Mouse (Mus musculus): Measurements from ENCODE around the gene Tmem52. TPM values are rescaled to one million over a fixed set of nuclear protein-coding genes. Genes with fewer than 3 reads are reported as not detected.

Gene Tmem52
- polyA plus RNA-seq, 1 experiment from 2014 or later: 0.34 TPM

GRCm38 (mm10) chr4:155482125-155482480, 13.2 kb downstream of the Tmem52 start:
- H3K27me3 ChIP-seq (replicated peaks; ENCODE audit: control insufficient read depth, insufficient read depth, low read length): no peaks in the 10 kb centered on the region
- peak overlapping the region; percentile 1; the same call in 1 of the 2 replicates for H3K9ac ChIP-seq (ENCODE audit: low read depth, low read length)
- H3K9me3 ChIP-seq (ENCODE audit: control insufficient read depth, low read length): no peaks in the 10 kb centered on the region
- no peak overlapping the region; the same call in 1 of the 2 replicates for H3K27ac ChIP-seq (ENCODE audit: low read depth, low read length)
- no peak for ATAC-seq
- H3K4me2 ChIP-seq (ENCODE audit: low read length): no peak overlapping the region; the same call in 1 of the 2 replicates
- H3K4me1 ChIP-seq (ENCODE audit: control insufficient read depth, insufficient read depth, low read depth, low read length): 0 out of 2 replicates have a peak, but pooled peaks cover 2% of the 10 kb centered on the region
- no peak overlapping the region for H3K4me3 ChIP-seq (ENCODE audit: low read length)
- no peaks in the 10 kb centered on the region for H3K36me3 ChIP-seq (ENCODE audit: control insufficient read depth, insufficient read depth, low read length)
- WGBS: 93% methylated on average over 6 of the region's 6 CpGs

- Histone ChIP-seq H3K9me3 (ENCODE audit: control insufficient read depth, low read length) (no peaks in the 10 kb centered on the region), H3K36me3 (ENCODE audit: control insufficient read depth, insufficient read depth, low read length) (no peaks in the 10 kb centered on the region), H3K9ac (ENCODE audit: low read depth, low read length) (no peak overlapping the region), H3K4me1 (ENCODE audit: control insufficient read depth, insufficient read depth, low read depth, low read length) (0 out of 2 replicates have a peak, but pooled peaks cover 2% of the 10 kb centered on the region), H3K4me2 (ENCODE audit: low read length) (no peak overlapping the region), H3K27ac (ENCODE audit: low read depth, low read length) (no peak overlapping the region), H3K4me3 (ENCODE audit: low read length) (no peak overlapping the region), H3K27me3 (replicated peaks; ENCODE audit: control insufficient read depth, insufficient read depth, low read length) (no peaks in the 10 kb centered on the region)
- WGBS: 70% methylated on average over 8 of the region's 8 CpGs
- ATAC-seq: no peak
These were observed 14.0 kb downstream of the Tmem52 start for GRCm38 (mm10) chr4:155482733-155483540.

GRCm38 (mm10) chr4:155485521-155485920, 16.6 kb downstream of the Tmem52 start:
- Histone ChIP-seq H3K9ac (ENCODE audit: low read depth, low read length) (no peak overlapping the region), H3K4me2 (ENCODE audit: low read length) (no peak overlapping the region), H3K4me1 (ENCODE audit: control insufficient read depth, insufficient read depth, low read depth, low read length) (peaks cover 14% of the 10 kb centered on the region), H3K27ac (ENCODE audit: low read depth, low read length) (no peak overlapping the region), H3K4me3 (ENCODE audit: low read length) (no peak overlapping the region), H3K36me3 (ENCODE audit: control insufficient read depth, insufficient read depth, low read length) (no peaks in the 10 kb centered on the region), H3K27me3 (replicated peaks; ENCODE audit: control insufficient read depth, insufficient read depth, low read length) (no peaks in the 10 kb centered on the region), H3K9me3 (ENCODE audit: control insufficient read depth, low read length) (no peaks in the 10 kb centered on the region)
- whole genome bisulfite sequencing: 84% methylated on average over 3 of the region's 3 CpGs
- ATAC-seq: no peak

GRCm38 (mm10) chr4:155487746-155488145, 18.8 kb downstream of the Tmem52 start:
- H3K4me3 ChIP-seq (ENCODE audit: low read length): no peak overlapping the region
- 47% methylated on average over 3 of the region's 3 CpGs for WGBS
- H3K27me3 ChIP-seq (replicated peaks; ENCODE audit: control insufficient read depth, insufficient read depth, low read length): no peaks in the 10 kb centered on the region
- H3K9me3 ChIP-seq (ENCODE audit: control insufficient read depth, low read length): no peaks in the 10 kb centered on the region
- no peak overlapping the region for H3K9ac ChIP-seq (ENCODE audit: low read depth, low read length)
- H3K27ac ChIP-seq (ENCODE audit: low read depth, low read length): 0 out of 2 replicates have a peak overlapping the region, but pooled peaks have one; percentile 34
- no peaks in the 10 kb centered on the region for H3K36me3 ChIP-seq (ENCODE audit: control insufficient read depth, insufficient read depth, low read length)
- ATAC-seq: no peak
- H3K4me2 ChIP-seq (ENCODE audit: low read length): no peak overlapping the region
- H3K4me1 ChIP-seq (ENCODE audit: control insufficient read depth, insufficient read depth, low read depth, low read length): peaks cover 14% of the 10 kb centered on the region

- Histone ChIP-seq H3K4me3 (ENCODE audit: low read length) (no peak overlapping the region), H3K4me2 (ENCODE audit: low read length) (no peak overlapping the region), H3K27ac (ENCODE audit: low read depth, low read length) (peak overlapping the region; percentile 72), H3K9ac (ENCODE audit: low read depth, low read length) (peak overlapping the region; percentile 35), H3K27me3 (replicated peaks; ENCODE audit: control insufficient read depth, insufficient read depth, low read length) (no peaks in the 10 kb centered on the region), H3K9me3 (ENCODE audit: control insufficient read depth, low read length) (no peaks in the 10 kb centered on the region), H3K4me1 (ENCODE audit: control insufficient read depth, insufficient read depth, low read depth, low read length) (peaks cover 17% of the 10 kb centered on the region), H3K36me3 (ENCODE audit: control insufficient read depth, insufficient read depth, low read length) (no peaks in the 10 kb centered on the region)
- WGBS: 75% methylated on average over 8 of the region's 8 CpGs
- ATAC-seq: 0 out of 2 replicates have a peak, but pooled peaks have one; percentile 13
These were observed 19.5 kb downstream of the Tmem52 start for GRCm38 (mm10) chr4:155488232-155489025.

GRCm38 (mm10) chr4:155489101-155489970, 20.4 kb downstream of the Tmem52 start:
- Histone ChIP-seq H3K9me3 (ENCODE audit: control insufficient read depth, low read length) (no peaks in the 10 kb centered on the region), H3K36me3 (ENCODE audit: control insufficient read depth, insufficient read depth, low read length) (no peaks in the 10 kb centered on the region), H3K4me2 (ENCODE audit: low read length) (no peak overlapping the region), H3K27ac (ENCODE audit: low read depth, low read length) (no peak overlapping the region; the same call in 1 of the 2 replicates), H3K4me1 (ENCODE audit: control insufficient read depth, insufficient read depth, low read depth, low read length) (peaks cover 26% of the 10 kb centered on the region), H3K4me3 (ENCODE audit: low read length) (no peak overlapping the region), H3K9ac (ENCODE audit: low read depth, low read length) (no peak overlapping the region), H3K27me3 (replicated peaks; ENCODE audit: control insufficient read depth, insufficient read depth, low read length) (no peaks in the 10 kb centered on the region)
- 83% methylated on average over 9 of the region's 9 CpGs for WGBS
- no peak for ATAC-seq

GRCm38 (mm10) chr4:155490456-155490855, 21.5 kb downstream of the Tmem52 start:
- H3K36me3 ChIP-seq (ENCODE audit: control insufficient read depth, insufficient read depth, low read length): no peaks in the 10 kb centered on the region
- H3K4me2 ChIP-seq (ENCODE audit: low read length): peak overlapping the region; percentile 83
- no peaks in the 10 kb centered on the region for H3K27me3 ChIP-seq (replicated peaks; ENCODE audit: control insufficient read depth, insufficient read depth, low read length)
- H3K4me3 ChIP-seq (ENCODE audit: low read length): peak overlapping the region; percentile 98
- 0 out of 2 replicates have a peak, but pooled peaks have one; percentile 4 for ATAC-seq
- no peaks in the 10 kb centered on the region for H3K9me3 ChIP-seq (ENCODE audit: control insufficient read depth, low read length)
- 16% methylated on average over 5 of the region's 5 CpGs for WGBS
- H3K27ac ChIP-seq (ENCODE audit: low read depth, low read length): peak overlapping the region; percentile 95
- H3K9ac ChIP-seq (ENCODE audit: low read depth, low read length): peak overlapping the region; percentile 100
- H3K4me1 ChIP-seq (ENCODE audit: control insufficient read depth, insufficient read depth, low read depth, low read length): peaks cover 30% of the 10 kb centered on the region

GRCm38 (mm10) chr4:155490990-155491504, 22.1 kb downstream of the Tmem52 start, which contains the start of gene Gnb1:
Gene Gnb1, plus strand, starts transcription at chr4:155491361.
- H3K27me3 ChIP-seq (replicated peaks; ENCODE audit: control insufficient read depth, insufficient read depth, low read length): no peaks in the 10 kb centered on the region
- H3K4me3 ChIP-seq (ENCODE audit: low read length): peak within 1 kb of the TSS; percentile 98
- under 1% methylated on average over 30 of the region's 60 CpGs for WGBS
- peak within 1 kb of the TSS; percentile 95 for H3K27ac ChIP-seq (ENCODE audit: low read depth, low read length)
- H3K4me1 ChIP-seq (ENCODE audit: control insufficient read depth, insufficient read depth, low read depth, low read length): peaks cover 34% of the 10 kb centered on the region
- ATAC-seq: peak; percentile 83
- no peaks in the 10 kb centered on the region for H3K9me3 ChIP-seq (ENCODE audit: control insufficient read depth, low read length)
- peak within 1 kb of the TSS; percentile 100 for H3K9ac ChIP-seq (ENCODE audit: low read depth, low read length)
- H3K36me3 ChIP-seq (ENCODE audit: control insufficient read depth, insufficient read depth, low read length): no peaks in the 10 kb centered on the region
- peak within 1 kb of the TSS; percentile 85 for H3K4me2 ChIP-seq (ENCODE audit: low read length)
